Mouse (Mus musculus) kidney, adult 2 months (tissue): ENCODE data around the gene Ror2.

ENCODE experiments used
- CTCF ChIP-seq: fragments of 200-500 bp; conservative IDR thresholded peaks from 2 replicates; pipeline ENCODE4 v1.5.1; 2011; ENCODE audit warnings: low read depth, mild to moderate bottlenecking, control low read depth, low read length, moderate library complexity, mixed read lengths; ENCODE audit not compliant: insufficient read depth, insufficient read length
- POLR2A ChIP-seq: fragments of 200-500 bp; IDR thresholded peaks from one replicate; pipeline ENCODE4 v1.6.1; 2011; ENCODE audit warnings: low read depth, low read length, control low read depth

- TF ChIP-seq POLR2A (no peak), CTCF (no peak)
These were observed 216.7 kb downstream of the Ror2 start for GRCm38 (mm10) chr13:53069076-53069690.
